Mouse (Mus musculus): Measurements from ENCODE around the gene Ovol2. TPM values are rescaled to one million over a fixed set of nuclear protein-coding genes. Genes with fewer than 3 reads are reported as not detected.

Gene Ovol2
- polyA plus RNA-seq, 1 experiment from 2014 or later = 0.22 TPM

Other genes starting within 250 kb of the Ovol2 start
- gene Mgme1, start 61.5 kb downstream of the Ovol2 start, polyA plus RNA-seq (2016; fragmentation: Nextera tagmentation; extraction: Ambion mirVana) = 18.5 and 25.0 TPM in 2 replicates
- 91.8 and 110 TPM in 2 replicates for gene Snx5, start 61.2 kb downstream of the Ovol2 start, polyA plus RNA-seq (2016; fragmentation: Nextera tagmentation; extraction: Ambion mirVana)
- 47.9 and 60.4 TPM in 2 replicates for gene Kat14, start 36.8 kb upstream of the Ovol2 start, polyA plus RNA-seq (2016; fragmentation: Nextera tagmentation; extraction: Ambion mirVana)
- 0.24 TPM in 1 of 2 replicates, not detected in the other for gene Pet117, start 36.9 kb upstream of the Ovol2 start, polyA plus RNA-seq (2016; fragmentation: Nextera tagmentation; extraction: Ambion mirVana)
- gene Dzank1, start 195.3 kb upstream of the Ovol2 start, polyA plus RNA-seq (2016; fragmentation: Nextera tagmentation; extraction: Ambion mirVana) = 1.9 and 3.4 TPM in 2 replicates
- 27.0 and 33.0 TPM in 2 replicates for gene Polr3f, start 195.6 kb upstream of the Ovol2 start, polyA plus RNA-seq (2016; fragmentation: Nextera tagmentation; extraction: Ambion mirVana)
- 56.7 and 57.1 TPM in 2 replicates for gene Rbbp9, start 218.7 kb upstream of the Ovol2 start, polyA plus RNA-seq (2016; fragmentation: Nextera tagmentation; extraction: Ambion mirVana)
- 120 and 127 TPM in 2 replicates for gene Sec23b, start 224.1 kb upstream of the Ovol2 start, polyA plus RNA-seq (2016; fragmentation: Nextera tagmentation; extraction: Ambion mirVana)